Mouse (Mus musculus) lung, postnatal 4 days (tissue): ENCODE data around the gene Rnf185.
A peak's percentile ranks its signal among the peaks of the same experiment; 100 is the strongest.

Experiments
- DNase-seq, 2 experiments: peaks; one replicate each; pipeline ENCODE4 v3.0.0; 2021

Gene Rnf185

DNA sequence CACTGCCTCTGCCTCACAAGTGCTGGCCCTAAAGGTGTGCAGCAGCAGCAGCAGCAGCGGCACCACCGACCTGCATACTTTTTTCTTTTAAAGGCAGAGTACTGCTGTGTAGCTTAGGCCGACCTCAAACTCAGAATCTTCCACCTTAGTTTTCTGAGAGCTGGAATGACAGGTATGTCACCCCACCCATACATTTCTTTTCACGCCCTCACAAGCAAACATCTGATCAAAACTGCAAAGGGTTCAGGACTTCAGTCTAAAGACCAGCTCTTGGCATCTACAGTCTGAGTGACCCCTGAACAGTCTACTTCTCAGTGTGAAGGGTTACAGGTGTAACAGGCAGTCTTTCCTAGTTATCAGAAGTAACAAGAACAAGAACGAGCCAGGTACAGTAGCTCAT, 61.4 kb downstream of the Rnf185 start:
- DNase-seq: no peak

DNA sequence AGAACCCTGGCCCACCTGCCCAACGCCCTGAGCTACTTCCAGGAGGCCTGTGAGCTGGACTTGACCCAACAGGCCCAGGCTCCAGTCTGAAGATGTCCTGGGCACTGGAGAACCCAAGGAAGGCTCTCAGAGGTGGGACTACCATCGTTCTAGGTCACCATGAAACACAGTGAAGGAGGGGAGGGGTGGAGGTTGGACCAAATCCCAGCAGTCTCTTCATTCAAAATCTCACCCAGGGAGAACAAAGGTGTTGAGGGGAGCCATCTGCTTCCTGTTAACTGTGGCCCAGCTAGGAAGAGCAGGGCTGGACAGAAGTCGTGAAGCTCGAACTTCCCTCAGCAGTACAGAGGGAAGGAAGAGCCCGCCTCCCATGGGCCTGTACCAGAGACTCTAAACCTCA, 62.2 kb downstream of the Rnf185 start:
- DNase-seq: no peak

DNA sequence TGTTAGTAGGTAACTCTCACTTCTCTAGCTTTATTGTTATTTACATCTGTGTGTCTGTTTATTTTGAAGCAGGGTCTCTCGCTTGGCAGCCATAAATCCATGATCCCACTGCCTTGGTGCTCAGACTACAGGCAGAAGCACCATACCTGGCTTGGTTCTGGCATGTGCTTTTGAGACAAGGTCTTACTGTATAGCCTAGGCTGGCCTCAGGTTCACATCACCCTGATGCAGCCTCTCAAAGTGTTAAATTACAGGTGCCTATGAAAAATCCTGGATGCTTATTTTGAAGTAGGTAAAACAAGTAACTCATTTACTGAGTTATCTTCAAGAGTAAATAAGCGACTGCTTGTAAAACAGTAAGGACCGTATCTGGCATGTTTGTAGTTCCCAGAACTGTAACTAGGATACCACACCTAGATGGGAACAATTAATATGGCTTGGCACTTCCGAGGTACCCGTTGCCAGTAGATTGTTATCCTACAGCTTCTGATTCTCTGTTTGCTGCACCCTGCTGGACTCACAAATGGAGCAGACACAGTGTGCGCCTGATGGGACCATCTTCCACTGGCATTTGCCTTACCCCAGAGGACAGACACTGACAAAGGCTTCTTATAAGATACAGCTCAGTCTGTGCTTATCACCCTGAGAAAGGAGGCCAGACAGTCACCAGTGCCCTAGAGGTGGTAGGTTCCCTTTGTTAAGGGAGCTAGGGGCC, 64.5 kb downstream of the Rnf185 start:
- DNase-seq: no peak

DNA sequence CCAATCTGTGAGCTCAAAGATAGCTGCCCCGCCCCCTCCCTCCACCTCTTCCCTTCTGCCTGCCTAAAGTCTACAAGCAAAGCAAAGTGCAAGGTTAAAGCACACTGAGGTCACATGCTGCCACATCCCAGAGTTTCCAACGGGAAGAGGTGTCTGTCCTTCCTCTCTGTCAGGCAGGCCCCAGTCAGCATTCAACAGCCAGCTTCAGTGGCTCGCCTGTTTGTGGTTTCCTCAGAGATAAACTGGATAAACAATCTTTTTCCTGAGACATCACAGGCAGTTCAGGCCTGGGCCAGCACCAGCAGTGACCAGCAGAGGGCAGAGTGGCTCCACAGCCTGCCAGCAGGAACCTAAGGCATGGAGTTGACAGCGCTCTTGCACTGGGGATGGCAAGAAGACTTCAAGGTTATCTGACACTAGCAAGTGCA, 65.2 kb downstream of the Rnf185 start:
- peak; percentile 90 to 93 for DNase-seq

DNA sequence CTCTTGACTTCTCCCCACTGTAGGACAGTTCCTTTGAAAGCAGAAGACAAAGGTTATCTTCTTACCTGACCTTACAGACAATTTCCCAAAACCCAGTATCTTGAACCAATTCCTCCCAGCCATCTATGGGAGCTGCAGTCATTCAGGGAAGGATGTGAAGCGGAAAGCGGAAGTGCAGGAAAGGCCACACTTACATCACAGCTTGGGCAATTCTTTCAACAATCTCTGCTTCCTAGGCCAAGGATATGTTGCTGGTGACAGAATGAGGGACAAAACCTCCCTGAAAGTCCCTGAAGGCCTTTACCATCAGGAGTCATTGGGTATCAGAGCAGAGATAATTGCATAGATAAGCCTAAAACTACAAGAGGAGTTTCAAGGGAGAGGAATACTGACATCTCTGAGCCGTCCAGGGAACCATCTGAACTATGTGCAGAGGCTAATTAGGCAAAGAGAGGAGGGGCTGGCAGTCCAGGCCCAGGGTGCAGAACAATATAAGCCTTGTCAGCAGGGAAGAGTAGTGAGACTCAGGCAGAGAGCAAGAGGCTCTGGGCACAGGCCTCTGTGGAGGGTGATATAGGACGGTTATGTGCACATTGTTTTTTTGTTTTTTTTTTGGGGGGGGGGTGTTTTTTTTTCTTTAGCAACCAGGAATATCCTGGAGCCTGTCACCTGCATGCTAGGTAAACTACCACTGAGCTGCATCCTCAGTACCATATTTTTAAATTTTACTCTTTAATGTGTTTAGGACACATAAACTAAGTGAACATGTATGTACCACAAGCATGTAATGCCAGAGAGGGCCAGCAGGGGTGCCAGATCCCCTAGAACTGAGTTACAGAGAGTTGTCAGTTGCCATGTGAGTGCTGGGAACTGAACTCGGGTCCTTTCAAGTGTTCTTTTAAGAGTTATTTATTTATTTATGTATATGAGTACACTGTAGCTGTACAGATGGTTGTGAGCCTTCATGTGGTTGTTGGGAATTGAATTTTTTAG, 69.3 kb downstream of the Rnf185 start:
- DNase-seq: no peak

DNA sequence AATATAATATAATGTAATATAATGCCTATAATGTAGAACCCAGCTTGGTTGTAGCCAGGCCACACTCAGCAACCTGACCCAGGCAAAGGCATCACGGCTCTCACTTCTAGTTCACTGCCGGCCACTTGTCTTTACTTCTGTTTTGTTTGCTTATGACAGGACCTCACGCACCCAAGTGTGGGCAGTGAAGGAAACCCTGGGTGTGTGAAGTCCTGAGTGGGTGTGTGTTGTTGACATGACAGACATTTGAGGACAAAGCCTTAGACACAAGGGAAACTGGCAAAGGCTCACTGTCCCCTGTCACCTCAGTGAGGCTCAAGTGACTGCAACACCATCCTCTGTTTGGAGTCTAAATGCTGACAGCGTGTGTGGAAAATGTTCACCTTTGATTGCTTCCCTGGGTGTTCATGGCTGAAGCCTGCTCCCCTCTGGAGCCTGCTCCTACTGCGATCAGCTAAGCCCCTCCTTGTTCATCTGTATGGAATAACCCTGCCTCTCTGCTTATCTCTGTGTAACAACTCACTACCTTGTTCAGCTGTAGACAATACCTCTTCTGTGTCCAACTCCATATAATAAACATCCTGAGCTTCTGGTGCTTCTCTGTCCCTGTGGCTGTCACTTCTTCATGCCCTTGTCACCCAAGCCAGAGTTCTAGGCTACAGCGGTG, 70.9 kb downstream of the Rnf185 start:
- DNase-seq: no peak

DNA sequence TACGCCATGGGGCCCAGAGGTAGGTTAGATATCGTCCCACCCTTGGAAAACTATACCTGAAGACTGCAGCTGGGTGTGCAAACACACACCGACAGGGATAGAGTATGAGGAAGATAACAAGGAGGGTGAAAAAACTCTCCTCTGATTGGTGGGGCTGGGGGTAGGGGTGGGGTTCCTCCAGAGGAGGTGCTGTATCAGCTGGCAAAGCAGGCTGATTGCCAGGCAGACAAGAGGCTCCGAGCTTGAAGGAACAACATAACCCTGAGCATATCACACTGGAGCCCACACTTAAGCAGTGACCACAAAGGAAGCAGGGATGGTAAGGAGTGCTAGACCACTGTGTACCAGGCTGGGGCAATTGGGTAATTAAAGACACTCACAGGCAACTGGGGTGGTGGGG, 72.7 kb downstream of the Rnf185 start:
- DNase-seq: no peak

DNA sequence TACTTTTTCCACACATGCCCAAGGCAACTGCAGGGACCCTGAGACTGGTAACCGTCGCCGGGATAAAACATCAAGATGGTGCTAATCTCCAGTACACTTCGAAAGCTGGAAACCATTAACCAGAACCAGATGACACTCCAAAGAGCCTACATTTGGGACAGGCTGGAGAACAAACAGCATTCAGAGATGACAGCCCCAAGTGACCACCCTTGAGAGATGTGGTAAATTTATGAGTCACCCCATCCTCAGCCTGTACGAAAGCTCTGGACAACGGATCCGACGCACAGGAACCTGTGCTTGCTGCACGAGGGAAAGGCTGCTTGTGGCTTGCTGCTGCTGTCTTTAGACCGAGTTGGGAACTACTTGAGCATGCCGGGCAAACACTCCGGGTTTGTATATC, 77.4 kb downstream of the Rnf185 start:
- no peak for DNase-seq

DNA sequence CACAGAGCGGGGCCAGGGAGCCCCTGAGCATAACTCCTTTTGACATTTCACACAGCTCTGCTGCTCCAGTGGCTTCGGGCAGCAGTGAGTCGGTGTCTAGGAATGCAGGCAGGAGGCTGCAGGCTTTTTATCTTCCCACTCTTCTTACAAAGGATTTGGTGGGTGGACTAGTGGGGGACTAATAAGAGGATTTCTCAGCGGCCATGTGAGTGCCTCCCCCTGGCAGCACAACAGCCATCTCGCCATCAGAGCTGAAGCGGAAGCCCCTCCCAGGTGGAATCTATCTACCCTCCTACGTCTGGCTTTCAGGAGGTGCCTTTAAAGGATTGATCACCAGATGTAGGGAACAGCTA, 77.9 kb downstream of the Rnf185 start:
- peak in 1 of 2 experiments; percentile 40 for DNase-seq

DNA sequence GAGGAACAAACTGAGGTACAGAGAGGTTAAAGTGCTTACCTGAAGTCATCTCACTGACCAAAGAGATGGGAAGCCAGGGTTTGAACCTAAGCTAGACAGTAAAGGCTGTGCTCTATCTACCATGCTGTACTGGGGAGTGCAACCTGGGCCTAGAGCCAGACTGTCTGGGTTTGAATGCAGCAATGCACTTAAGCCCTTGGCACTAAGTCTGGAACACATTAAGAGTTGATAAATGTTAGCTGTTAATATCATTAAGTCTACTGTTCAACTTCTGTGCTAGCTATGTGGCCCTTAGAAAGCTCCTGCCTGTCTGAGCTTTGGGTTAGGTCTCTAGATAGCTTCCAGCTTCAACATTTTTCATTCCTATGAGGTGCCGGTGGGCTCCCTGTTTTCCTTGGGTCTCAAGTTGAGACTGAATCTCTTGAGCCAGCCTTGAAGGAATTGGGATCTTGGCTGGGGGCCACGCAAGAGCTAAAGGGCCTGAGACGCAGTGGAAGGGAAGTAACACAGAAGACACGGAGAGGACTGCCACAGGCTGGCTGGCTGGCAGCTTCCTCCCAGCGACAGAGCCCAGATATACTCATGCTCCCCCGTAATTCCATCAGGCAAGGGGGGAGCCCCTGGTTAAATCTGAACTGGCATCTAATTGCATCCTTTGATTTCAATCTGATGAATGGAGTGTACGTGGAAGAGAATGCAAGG, 78.4 kb downstream of the Rnf185 start:
- DNase-seq: peak; percentile 41 to 62

DNA sequence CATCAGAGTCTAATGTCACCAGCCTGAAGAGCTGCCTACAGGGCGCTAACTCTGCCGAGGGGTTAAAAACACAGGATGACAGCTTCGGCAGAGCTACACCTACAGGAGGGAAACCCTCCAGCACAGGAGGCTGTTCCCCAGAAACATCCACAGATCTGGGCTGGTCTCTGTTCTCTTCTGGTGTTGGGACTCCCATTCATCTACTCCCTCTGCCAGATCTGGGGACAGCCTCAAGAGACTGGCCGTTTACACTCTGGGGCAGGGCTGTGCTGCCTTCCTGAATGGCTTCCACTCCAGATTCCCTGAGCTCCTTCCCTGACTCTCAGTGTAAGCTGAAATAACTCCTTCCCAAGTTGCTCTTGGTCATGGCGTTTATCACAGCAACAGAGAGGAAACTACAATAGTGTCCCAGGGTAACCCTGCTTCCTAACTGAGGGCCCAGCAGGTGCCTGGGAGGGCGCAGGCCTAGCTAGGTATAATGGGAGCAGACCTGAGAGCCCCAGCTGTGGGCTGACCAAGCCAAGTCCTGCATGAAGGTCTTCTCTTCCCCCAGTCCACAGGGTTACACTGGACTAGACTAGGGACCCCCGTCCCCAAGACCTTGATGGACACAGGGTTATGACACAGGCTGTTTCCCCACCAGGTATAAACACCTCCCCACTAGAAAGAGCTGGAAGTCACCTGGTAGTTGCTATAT, 80.4 kb downstream of the Rnf185 start:
- no peak for DNase-seq

DNA sequence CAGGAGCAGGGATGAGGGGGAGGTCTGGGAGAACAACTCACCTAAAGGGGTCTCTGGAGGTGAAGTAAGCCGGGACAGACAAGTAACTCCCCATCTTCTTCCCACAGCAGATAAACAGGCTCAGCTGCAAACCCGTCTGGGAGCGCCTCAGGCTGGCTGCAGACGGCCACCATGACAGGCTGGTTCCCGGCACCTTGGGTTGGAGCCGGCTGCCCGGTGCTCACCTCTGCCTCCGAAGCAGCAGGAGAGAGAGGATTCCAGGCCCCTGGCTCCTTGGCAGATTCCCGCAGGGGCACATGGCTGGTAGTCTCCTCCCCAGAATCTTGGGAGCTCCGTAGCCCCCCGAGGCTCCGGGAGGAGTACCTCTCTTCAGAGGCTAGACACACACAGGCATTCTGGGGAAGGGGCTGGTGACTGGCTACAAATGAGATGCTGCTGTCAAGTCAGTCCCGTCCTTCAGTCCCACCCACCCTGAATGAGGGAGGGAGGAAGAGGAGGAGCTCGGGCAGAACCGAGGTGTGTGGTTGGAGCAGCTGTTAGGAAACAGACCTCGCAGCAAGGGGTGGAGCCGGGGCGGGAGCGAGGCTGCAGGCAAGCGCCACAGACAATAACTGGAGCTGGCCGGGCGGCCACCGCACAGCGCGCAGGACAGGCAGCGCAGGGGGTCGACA, 81.1 kb downstream of the Rnf185 start:
- DNase-seq: peak; percentile 84 to 87

DNA sequence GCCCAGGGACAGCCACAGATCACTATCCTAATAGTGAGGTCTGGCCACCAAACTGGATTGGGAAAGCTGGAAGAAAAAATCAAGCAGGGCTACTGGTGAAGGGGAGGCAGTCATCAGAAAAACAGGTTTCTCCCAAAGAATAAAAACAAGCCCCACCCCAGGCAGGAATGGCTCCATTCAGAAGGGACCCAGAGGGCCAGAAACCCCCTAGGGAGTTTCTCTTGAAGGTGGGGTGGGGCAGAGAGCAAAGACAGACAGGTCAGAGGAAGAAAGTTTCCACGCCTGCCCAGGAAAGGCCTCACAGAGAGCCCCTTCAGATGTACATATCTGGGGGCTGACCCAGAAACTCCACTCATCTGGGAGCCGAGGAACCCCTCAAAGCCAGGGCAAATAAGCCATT, 82.0 kb downstream of the Rnf185 start:
- no peak for DNase-seq

DNA sequence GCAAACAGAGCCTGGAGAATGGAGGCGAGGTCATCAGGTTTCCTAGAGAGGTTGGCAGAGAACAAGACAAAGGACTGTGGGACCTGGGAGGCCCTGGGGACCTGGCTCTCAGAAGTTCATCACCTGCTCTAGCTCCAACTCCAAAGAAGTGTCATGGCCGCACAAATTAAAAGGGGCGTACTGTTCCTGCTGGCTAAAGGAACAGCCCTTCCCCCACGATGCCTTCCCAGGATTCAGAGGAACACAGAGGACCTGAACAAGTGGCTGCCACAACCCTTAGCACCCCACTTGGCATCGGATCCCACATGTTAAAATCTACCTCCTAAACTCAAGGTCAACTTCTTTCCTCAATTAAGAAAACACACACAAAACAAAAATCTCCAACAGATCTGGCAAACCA, 82.7 kb downstream of the Rnf185 start:
- DNase-seq: no peak

DNA sequence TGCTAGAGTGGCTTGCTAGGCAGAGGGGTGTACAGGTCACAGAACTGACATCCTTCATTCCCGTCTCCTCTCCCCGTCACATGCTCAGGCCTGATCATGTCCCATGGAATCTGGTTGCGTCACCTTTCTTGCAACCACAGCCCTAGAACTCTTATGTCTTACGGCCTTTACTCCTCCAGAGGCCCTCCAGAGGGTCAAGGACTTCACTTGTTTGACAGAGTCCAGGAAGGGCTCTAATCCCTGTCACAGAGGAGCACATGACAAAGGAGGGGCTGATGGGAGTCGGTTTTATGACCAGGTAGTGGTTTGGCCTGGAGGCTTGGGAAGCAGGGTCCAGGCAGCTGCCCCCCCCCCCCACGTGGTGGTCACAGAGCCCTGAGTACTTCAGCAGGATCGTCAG, 83.2 kb downstream of the Rnf185 start:
- peak; percentile 41 to 52 for DNase-seq

DNA sequence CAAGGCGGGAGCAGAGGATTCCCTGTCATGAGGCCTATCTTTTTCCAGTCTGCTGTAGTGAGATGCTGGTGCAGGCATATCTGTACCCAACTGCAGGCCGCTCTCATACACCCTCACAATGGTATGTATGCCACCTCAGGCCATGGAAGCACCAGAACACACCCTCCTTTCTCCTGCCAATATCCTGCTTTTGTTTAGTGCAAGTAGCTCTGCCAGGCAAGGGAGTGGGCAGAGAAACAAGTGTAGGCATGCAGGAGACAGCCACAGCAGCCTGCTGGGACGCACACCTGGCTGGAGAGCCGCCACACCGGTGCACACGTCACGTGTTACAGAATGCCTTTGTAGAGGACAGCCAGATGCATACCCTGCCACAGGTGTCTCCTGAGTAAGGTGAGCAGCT, 85.8 kb downstream of the Rnf185 start:
- DNase-seq: no peak
